Mouse (Mus musculus) adrenal gland, postnatal 36 days (tissue): Measurements from ENCODE around the gene Tut7. TPM values are rescaled to one million over a fixed set of nuclear protein-coding genes. Genes with fewer than 3 reads are reported as not detected.
"Not testable (repeated sequence)": the region's sequence is repeated elsewhere in the genome, so short reads cannot be mapped to it uniquely, and the experiment has no call there.

Source experiments
- DNase-seq, 2 experiments: peaks; one replicate each; pipeline ENCODE4 v3.0.0; 2021; ENCODE audit warnings: mixed read lengths in 1 of 2
- total RNA-seq, 2 experiments: library from RNA; stranded (reverse); gene quantifications; 2 replicates each; pipeline ENCODE4 v1.2.3; 2021

The Tut7 gene
- total RNA-seq, 2 experiments from 2014 or later = 68.6 to 71.0 TPM

GRCm38 (mm10) chr13:59768531-59768930 is 54.4 kb downstream of the Tut7 start:
- DNase-seq = no peak

- peak; percentile 33 to 45 for DNase-seq
These were observed 56.0 kb downstream of the Tut7 start for GRCm38 (mm10) chr13:59766786-59767515.

GRCm38 (mm10) chr13:59762791-59763190 is 60.2 kb downstream of the Tut7 start:
- DNase-seq = no peak

GRCm38 (mm10) chr13:59756906-59757305 is 66.0 kb downstream of the Tut7 start:
- no peak for DNase-seq

GRCm38 (mm10) chr13:59750310-59750709 is 72.6 kb downstream of the Tut7 start:
- no peak for DNase-seq

GRCm38 (mm10) chr13:59746711-59747110 is 76.2 kb downstream of the Tut7 start, which contains the start of gene 1700014D04Rik:
Gene 1700014D04Rik (minus strand): TSS chr13:59746752.
- DNase-seq = no peak

GRCm38 (mm10) chr13:59746164-59746563 is 76.8 kb downstream of the Tut7 start:
- no peak for DNase-seq

- DNase-seq = no peak
These were observed 77.5 kb downstream of the Tut7 start for GRCm38 (mm10) chr13:59745462-59745861.

- no peak for DNase-seq
These were observed 81.2 kb downstream of the Tut7 start for GRCm38 (mm10) chr13:59741697-59742096.

- DNase-seq = peak; percentile 71 to 87
These were observed 81.9 kb downstream of the Tut7 start for GRCm38 (mm10) chr13:59741096-59741495.

GRCm38 (mm10) chr13:59739397-59739796 is 83.5 kb downstream of the Tut7 start:
- DNase-seq = no peak

GRCm38 (mm10) chr13:59738455-59738854 is 84.5 kb downstream of the Tut7 start:
- no peak for DNase-seq

GRCm38 (mm10) chr13:59735190-59735589 is 87.8 kb downstream of the Tut7 start:
- DNase-seq = no peak

GRCm38 (mm10) chr13:59734347-59734746 is 88.6 kb downstream of the Tut7 start:
- DNase-seq = not testable (repeated sequence)

GRCm38 (mm10) chr13:59733936-59734335 is 89.0 kb downstream of the Tut7 start:
- no peak for DNase-seq

GRCm38 (mm10) chr13:59731652-59732051 is 91.3 kb downstream of the Tut7 start, which contains the start of gene Spata31d1d:
Gene Spata31d1d (minus strand): TSS chr13:59731752.
- DNase-seq = no peak

- DNase-seq = peak; percentile 69 to 86
These were observed 94.4 kb downstream of the Tut7 start for GRCm38 (mm10) chr13:59728378-59729093.

- DNase-seq = no peak
These were observed 96.6 kb downstream of the Tut7 start for GRCm38 (mm10) chr13:59726139-59726867.

GRCm38 (mm10) chr13:59722089-59722488 is 100.9 kb downstream of the Tut7 start:
- DNase-seq = not testable (repeated sequence)
